Mouse (Mus musculus) heart, embryonic 15.5 days (tissue): ENCODE results near the gene Gnl1. TPM values are rescaled to one million over a fixed set of nuclear protein-coding genes. Genes with fewer than 3 reads are reported as not detected.

Experiments
- ATAC-seq: fragments of 200-750 bp; cut with Nextera tagmentation; replicated peaks from 2 replicates; pipeline ENCODE4 v1.8.0; 2017; ENCODE audit warnings: low read depth, moderate TSS enrichment; ENCODE audit not compliant: insufficient number of reproducible peaks, insufficient read depth, low FRiP score
- H3K27ac ChIP-seq: fragments of 300-500 bp; sonication (generic); 2 replicates; pipeline ENCODE4 v1.5.1; 2015; ENCODE audit warnings: mild to moderate bottlenecking, inconsistent platforms
- H3K27me3 ChIP-seq: fragments of 300-500 bp; sonication (generic); 2 replicates; pipeline ENCODE4 v1.6.1; 2015; ENCODE audit warnings: inconsistent platforms
- H3K36me3 ChIP-seq: fragments of 300-500 bp; sonication (generic); 2 replicates; pipeline ENCODE4 v1.6.1; 2015; ENCODE audit warnings: mild to moderate bottlenecking, inconsistent platforms
- H3K4me1 ChIP-seq: fragments of 300-500 bp; sonication (generic); replicated peaks from 2 replicates; pipeline ENCODE4 v1.6.1; 2015; ENCODE audit warnings: inconsistent platforms
- H3K4me2 ChIP-seq: fragments of 300-500 bp; sonication (generic); 2 replicates; pipeline ENCODE4 v1.6.1; 2015; ENCODE audit warnings: inconsistent platforms, mild to moderate bottlenecking, moderate library complexity
- H3K4me3 ChIP-seq: fragments of 300-500 bp; sonication (generic); 2 replicates; pipeline ENCODE4 v1.5.1; 2015; ENCODE audit warnings: mild to moderate bottlenecking, inconsistent platforms
- H3K9ac ChIP-seq: fragments of 300-500 bp; sonication (generic); 2 replicates; pipeline ENCODE4 v1.6.1; 2015; ENCODE audit warnings: mild to moderate bottlenecking, inconsistent platforms
- H3K9me3 ChIP-seq: fragments of 300-500 bp; sonication (generic); replicated peaks from 2 replicates; pipeline ENCODE4 v1.6.1; 2016; ENCODE audit warnings: inconsistent platforms
- WGBS: fragments of 180-500 bp; shearing (Covaris S2); methylation state at CpG from one replicate; pipeline ENCODE4 v1.1.7; 2015; ENCODE audit warnings: mixed read lengths; 5-methylcytosine and 5-hydroxymethylcytosine counted together
- polyA plus RNA-seq: library from polyadenylated mRNA; unstranded; fragments of >200 nt; fragmentation: Nextera tagmentation; extraction: Ambion mirVana; gene quantifications from 2 replicates; pipeline ENCODE4 v1.2.1, GENCODE M21; 2015

The Gnl1 gene
- polyA plus RNA-seq, 1 experiment from 2014 or later: 31.4 TPM

DNA sequence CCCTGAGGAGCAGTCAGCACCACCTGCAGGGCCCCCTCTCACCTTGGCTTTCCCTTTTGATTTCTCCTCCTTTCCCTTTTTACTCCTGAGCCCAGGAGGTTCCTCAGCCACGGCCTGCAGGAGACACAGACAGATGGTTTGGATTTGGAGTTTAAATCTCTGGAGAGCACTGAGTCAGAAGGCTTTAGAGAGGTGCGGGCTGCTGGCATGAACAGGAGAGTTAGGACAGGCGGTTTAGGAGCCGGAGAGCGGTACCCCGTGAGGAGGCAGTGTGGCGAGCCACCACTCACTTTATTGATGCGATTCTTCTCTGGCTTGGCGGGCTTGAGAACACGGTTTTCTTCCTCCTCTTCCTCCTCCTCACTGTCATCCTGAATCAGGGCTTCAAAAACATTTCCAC lies 16.4 kb upstream of the Gnl1 start:
- 90% methylated on average over 10 of the region's 10 CpGs for WGBS
- no peak for ATAC-seq
- H3K9ac ChIP-seq: no peak overlapping the region
- H3K27me3 ChIP-seq: no peaks in the 10 kb centered on the region
- no peak overlapping the region for H3K4me3 ChIP-seq
- H3K27ac ChIP-seq: no peak overlapping the region
- peaks cover 70% of the 10 kb centered on the region for H3K36me3 ChIP-seq
- H3K4me2 ChIP-seq: no peak overlapping the region
- H3K9me3 ChIP-seq: no peaks in the 10 kb centered on the region
- H3K4me1 ChIP-seq: peaks cover 6% of the 10 kb centered on the region

DNA sequence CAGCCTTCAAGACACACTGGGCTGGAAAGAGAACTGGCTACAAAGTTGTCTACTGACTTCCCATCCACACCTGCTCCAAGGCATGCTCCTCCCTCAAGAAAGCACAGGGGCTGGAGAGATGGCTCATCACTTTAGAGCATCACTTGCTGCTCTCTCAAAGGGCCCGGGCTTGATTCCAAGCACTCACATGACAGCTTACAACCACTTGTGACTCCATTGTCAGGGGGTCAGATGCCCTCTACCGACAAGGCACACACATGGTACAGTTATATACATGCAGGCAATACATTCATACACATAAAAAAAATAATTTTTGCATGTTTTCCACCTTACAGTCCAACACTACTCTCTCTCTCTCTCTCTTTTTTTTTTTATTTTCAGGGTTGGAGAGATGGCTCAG lies 12.0 kb upstream of the Gnl1 start:
- Histone ChIP-seq H3K4me1 (peaks cover 22% of the 10 kb centered on the region), H3K27ac (no peak overlapping the region), H3K4me3 (no peak overlapping the region), H3K9ac (no peak overlapping the region), H3K27me3 (no peaks in the 10 kb centered on the region), H3K4me2 (no peak overlapping the region), H3K9me3 (no peaks in the 10 kb centered on the region), H3K36me3 (peaks cover 30% of the 10 kb centered on the region)
- no peak for ATAC-seq
- 81% methylated on average over 2 of the region's 2 CpGs for WGBS

DNA sequence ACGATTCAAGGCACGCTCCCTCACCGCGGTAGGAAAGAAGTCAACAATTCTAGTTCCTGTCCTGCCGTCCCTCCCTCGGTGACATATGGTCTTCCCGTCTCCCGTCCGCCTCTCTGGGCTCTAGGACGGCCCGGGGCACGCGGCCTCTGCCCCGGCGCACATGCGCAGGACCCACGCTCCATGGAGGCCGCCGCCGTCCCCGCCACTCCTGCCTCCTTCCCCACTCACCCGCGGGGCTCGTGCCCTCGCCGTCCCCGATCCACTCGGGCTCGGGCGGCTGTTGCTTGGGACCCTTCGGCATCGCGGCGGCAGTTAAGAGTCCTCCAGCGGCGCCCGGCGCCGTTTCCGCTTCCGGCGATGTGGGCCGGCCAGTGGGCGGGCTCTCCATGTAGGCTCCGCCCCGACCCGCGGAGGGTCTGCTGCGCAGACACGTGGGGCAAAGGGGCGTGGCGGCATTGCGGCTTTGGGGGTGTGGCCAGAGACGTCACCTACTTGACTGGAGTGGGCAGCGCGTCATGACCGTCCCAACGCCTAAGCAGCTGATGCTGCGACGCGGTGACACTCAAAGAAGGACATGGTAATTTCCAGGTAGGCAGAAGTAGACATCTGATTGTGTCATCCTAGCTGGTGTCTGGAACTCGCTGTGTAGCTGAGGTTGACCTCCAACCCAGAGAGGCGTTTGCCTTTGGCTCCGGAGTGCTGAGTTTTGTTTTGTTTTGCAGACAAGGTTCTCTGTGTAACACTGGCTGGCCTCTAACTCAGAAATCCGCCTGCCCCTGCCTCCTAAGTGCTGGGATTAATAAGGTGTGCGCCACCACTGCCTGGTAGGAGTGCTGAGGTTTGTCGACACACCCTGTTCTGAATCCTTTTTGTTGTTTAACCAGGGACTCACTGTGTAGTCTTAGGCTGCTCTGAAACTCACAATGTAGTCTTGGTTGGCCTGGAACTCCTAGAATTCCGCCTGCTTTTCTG lies 9.9 kb upstream of the Gnl1 start, which contains the start of gene Abcf1:
Abcf1 (minus strand) TSS at position 344 of the 972 bp plus-strand sequence.
- Histone ChIP-seq H3K4me3 (peak within 1 kb of the TSS; percentile 79), H3K9me3 (no peaks in the 10 kb centered on the region), H3K4me1 (peaks cover 22% of the 10 kb centered on the region), H3K9ac (peak within 1 kb of the TSS; percentile 83), H3K36me3 (peaks cover 23% of the 10 kb centered on the region), H3K27ac (peak within 1 kb of the TSS; percentile 86), H3K4me2 (peak within 1 kb of the TSS; percentile 72), H3K27me3 (no peaks in the 10 kb centered on the region)
- WGBS: under 1% methylated on average over 68 of the region's 68 CpGs
- peak; percentile 96 for ATAC-seq

- ATAC-seq: no peak
- Histone ChIP-seq H3K4me1 (peaks cover 22% of the 10 kb centered on the region), H3K27ac (no peak overlapping the region), H3K9ac (no peak overlapping the region), H3K9me3 (no peaks in the 10 kb centered on the region), H3K4me3 (no peak overlapping the region), H3K27me3 (no peaks in the 10 kb centered on the region), H3K36me3 (peaks cover 20% of the 10 kb centered on the region), H3K4me2 (no peak overlapping the region)
- 47% methylated on average over 1 of the region's 1 CpGs for WGBS
Observed at GRCm38 (mm10) chr17:35972131-35972530, 7.5 kb upstream of the Gnl1 start.

GRCm38 (mm10) chr17:35978811-35979400 lies 745 bp upstream of the Gnl1 start:
- no peaks in the 10 kb centered on the region for H3K27me3 ChIP-seq
- H3K4me3 ChIP-seq: peak overlapping the region; percentile 92
- H3K27ac ChIP-seq: peak overlapping the region; percentile 97
- peak overlapping the region; percentile 91 for H3K4me2 ChIP-seq
- H3K9me3 ChIP-seq: no peaks in the 10 kb centered on the region
- H3K4me1 ChIP-seq: peaks cover 19% of the 10 kb centered on the region
- peaks cover 32% of the 10 kb centered on the region for H3K36me3 ChIP-seq
- under 1% methylated on average over 41 of the region's 41 CpGs for WGBS
- ATAC-seq: peak; percentile 48
- H3K9ac ChIP-seq: peak overlapping the region; percentile 80

DNA sequence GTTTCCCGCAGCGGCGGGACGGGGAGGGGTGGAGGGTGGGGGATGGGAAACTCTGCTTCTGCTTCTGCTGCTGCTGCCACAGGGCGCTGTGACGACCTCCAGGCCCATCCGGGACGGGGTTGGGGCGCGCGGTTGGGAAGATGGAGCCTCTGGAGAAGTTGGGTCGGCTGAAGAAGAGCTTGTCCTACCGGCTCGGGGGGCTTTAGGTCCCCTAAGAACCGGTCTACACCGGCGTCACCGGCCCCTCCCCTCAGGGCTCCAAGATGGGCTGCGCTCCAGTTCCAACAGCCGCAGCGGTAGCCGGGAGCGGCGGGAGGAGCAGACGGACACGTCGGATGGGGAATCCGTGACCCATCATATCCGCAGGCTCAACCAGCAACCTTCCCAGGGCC lies 708 bp downstream of the Gnl1 start:
- H3K4me2 ChIP-seq: peak overlapping the region; percentile 91
- peaks cover 19% of the 10 kb centered on the region for H3K4me1 ChIP-seq
- H3K27me3 ChIP-seq: no peaks in the 10 kb centered on the region
- H3K9me3 ChIP-seq: no peaks in the 10 kb centered on the region
- WGBS: under 1% methylated on average over 28 of the region's 29 CpGs
- peak overlapping the region; percentile 92 for H3K4me3 ChIP-seq
- peaks cover 26% of the 10 kb centered on the region for H3K36me3 ChIP-seq
- peak; percentile 31 for ATAC-seq
- H3K9ac ChIP-seq: peak overlapping the region; percentile 80
- H3K27ac ChIP-seq: peak overlapping the region; percentile 97

DNA sequence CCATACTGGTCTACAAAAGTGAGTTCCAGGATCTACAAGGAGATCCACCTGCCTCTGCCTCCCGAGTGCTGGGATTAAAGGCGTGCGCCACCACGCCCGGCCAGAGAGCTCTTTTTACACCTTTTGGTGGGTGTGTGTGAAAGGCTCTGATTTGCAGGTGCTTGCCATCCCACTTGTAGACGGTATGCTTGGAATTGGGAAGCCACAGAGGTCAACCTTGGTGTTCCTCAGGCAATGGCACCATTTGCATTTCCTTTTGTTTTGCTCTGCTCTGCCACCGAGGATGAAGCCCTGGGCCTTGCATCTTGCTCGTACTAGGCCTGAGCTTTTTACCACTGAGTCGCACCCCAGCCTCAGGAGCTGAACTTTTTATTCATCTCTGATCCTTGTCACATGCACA lies 2.1 kb downstream of the Gnl1 start:
- Histone ChIP-seq H3K4me1 (peaks cover 19% of the 10 kb centered on the region), H3K9me3 (no peaks in the 10 kb centered on the region), H3K27me3 (no peaks in the 10 kb centered on the region), H3K9ac (no peak overlapping the region), H3K27ac (no peak overlapping the region), H3K36me3 (peaks cover 28% of the 10 kb centered on the region), H3K4me3 (no peak overlapping the region), H3K4me2 (no peak overlapping the region)
- 91% methylated on average over 9 of the region's 9 CpGs for WGBS
- no peak for ATAC-seq

GRCm38 (mm10) chr17:35991781-35992180 lies 12.1 kb downstream of the Gnl1 start:
- Histone ChIP-seq H3K27ac (no peak overlapping the region), H3K36me3 (peaks cover 23% of the 10 kb centered on the region), H3K9ac (no peak overlapping the region), H3K4me1 (peaks cover 19% of the 10 kb centered on the region), H3K4me2 (no peak overlapping the region), H3K9me3 (no peaks in the 10 kb centered on the region), H3K27me3 (no peaks in the 10 kb centered on the region), H3K4me3 (no peak overlapping the region)
- WGBS: 36% methylated on average over 10 of the region's 10 CpGs
- ATAC-seq: no peak

DNA sequence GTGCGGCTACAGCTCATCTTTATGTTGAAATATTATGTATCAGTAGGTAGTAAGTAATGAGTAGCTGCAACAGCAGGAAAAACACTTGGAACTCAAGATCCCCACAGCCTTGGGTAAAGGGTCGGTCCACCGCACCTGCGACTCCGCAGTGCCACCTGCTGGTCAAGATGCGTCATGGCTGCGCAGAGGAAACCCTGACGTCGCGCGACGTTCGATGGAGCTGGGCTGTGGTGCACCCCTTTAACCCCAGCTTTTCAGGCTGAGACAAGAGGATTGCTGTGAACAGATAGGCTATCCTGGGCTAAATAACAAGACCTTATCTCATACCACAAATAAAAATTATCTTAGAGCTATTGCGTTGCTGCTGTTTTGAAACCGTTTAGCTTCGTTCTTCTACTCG lies 14.0 kb downstream of the Gnl1 start:
- H3K4me3 ChIP-seq: peak overlapping the region; percentile 73
- H3K4me1 ChIP-seq: peaks cover 27% of the 10 kb centered on the region
- 4% methylated on average over 17 of the region's 17 CpGs for WGBS
- no peaks in the 10 kb centered on the region for H3K9me3 ChIP-seq
- H3K9ac ChIP-seq: no peak overlapping the region
- peaks cover 5% of the 10 kb centered on the region; the same call in 1 of the 2 replicates for H3K36me3 ChIP-seq
- no peak overlapping the region for H3K27ac ChIP-seq
- H3K4me2 ChIP-seq: peak overlapping the region; percentile 80
- peak; percentile 73 for ATAC-seq
- H3K27me3 ChIP-seq: no peaks in the 10 kb centered on the region

DNA sequence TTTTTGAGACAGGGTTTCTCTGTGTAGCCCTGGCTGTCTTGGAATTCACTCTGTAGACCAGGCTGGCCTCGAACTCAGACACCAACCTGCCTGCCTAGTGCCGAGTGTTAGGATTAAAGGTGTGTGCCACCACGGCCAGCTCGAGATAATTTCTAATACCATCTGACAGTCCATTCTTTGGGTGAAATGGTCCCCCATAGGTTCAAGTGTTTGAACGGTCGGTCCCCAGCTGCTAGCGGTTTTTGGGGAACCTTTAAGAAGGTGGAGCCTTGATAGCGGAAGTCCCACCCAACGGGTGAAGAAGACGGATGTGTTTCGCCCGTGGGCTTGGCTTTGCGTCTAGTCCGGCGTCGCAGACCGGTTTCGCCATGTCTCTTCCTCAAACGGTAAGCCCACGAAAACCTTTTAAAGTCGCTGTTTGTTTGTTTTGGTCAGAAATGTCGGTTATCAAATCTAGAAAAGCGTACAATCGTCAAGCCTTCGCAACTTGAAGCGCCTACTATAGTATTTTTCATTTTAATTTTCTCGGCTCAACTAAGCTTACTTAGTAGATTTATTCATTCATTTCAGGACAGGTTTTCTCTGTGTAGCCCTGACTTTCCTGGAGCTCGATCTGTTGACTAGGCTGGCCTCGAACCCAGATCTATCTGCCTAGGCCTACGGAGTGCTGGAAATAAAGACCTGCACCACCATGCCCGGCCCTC lies 14.7 kb downstream of the Gnl1 start:
- Histone ChIP-seq H3K4me3 (peak overlapping the region; percentile 73), H3K4me1 (peaks cover 27% of the 10 kb centered on the region), H3K9ac (peak overlapping the region; percentile 60), H3K4me2 (peak overlapping the region; percentile 80), H3K36me3 (no peaks in the 10 kb centered on the region), H3K27me3 (no peaks in the 10 kb centered on the region), H3K9me3 (no peaks in the 10 kb centered on the region), H3K27ac (peak overlapping the region; percentile 81)
- peak; percentile 72; the same call in 1 of the 2 replicates for ATAC-seq
- WGBS: 3% methylated on average over 31 of the region's 31 CpGs

DNA sequence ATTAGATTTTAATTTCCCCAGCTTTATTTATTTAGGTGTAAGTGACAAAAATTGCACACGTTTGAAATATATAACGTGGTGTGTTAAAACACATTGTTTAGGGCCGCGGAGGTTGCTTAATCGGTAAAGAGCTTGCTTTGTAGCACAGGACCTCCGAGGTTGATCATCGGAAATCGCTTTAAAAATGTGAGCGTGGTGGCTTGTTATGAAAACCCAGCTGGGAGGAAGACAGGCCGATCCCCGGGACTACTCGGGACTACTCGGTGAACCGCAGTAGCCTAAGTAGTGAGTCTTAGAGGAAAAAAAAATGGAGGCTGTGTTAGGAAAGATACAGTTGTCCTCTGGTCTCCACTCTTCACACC lies 15.2 kb downstream of the Gnl1 start:
- WGBS: 2% methylated on average over 14 of the region's 14 CpGs
- H3K27ac ChIP-seq: peak overlapping the region; percentile 81; the same call in 1 of the 2 replicates

More for the DNA sequence above, 15.2 kb downstream of the Gnl1 start:
- Histone ChIP-seq H3K4me2 (peak overlapping the region; percentile 80), H3K4me3 (peak overlapping the region; percentile 73), H3K9me3 (no peaks in the 10 kb centered on the region), H3K27me3 (no peaks in the 10 kb centered on the region), H3K4me1 (peaks cover 29% of the 10 kb centered on the region), H3K36me3 (no peaks in the 10 kb centered on the region), H3K9ac (peak overlapping the region; percentile 60)
- no peak for ATAC-seq
